Mouse (Mus musculus) large intestine, adult 2 months (tissue): ENCODE data around the gene Herc1. TPM values are rescaled to one million over a fixed set of nuclear protein-coding genes. Genes with fewer than 3 reads are reported as not detected.

Experiments used
- DNase-seq: peaks from one replicate; pipeline ENCODE4 v3.0.0-alpha.2; 2012; ENCODE audit warnings: low read depth, low spot score
- WGBS: fragments of 180-500 bp; shearing (Covaris S2); methylation state at CpG from one replicate; pipeline ENCODE4 v1.1.7; 2018; 5-methylcytosine and 5-hydroxymethylcytosine counted together
- polyA plus RNA-seq: library from polyadenylated mRNA; depleted of rRNA; stranded (reverse); fragments of >200 nt; gene quantifications from 2 replicates; pipeline ENCODE4 v1.2.3, GENCODE M21; 2012; rRNA removed

The Herc1 gene
- polyA plus RNA-seq, result 7.2 and 11.9 TPM in 2 replicates

DNA sequence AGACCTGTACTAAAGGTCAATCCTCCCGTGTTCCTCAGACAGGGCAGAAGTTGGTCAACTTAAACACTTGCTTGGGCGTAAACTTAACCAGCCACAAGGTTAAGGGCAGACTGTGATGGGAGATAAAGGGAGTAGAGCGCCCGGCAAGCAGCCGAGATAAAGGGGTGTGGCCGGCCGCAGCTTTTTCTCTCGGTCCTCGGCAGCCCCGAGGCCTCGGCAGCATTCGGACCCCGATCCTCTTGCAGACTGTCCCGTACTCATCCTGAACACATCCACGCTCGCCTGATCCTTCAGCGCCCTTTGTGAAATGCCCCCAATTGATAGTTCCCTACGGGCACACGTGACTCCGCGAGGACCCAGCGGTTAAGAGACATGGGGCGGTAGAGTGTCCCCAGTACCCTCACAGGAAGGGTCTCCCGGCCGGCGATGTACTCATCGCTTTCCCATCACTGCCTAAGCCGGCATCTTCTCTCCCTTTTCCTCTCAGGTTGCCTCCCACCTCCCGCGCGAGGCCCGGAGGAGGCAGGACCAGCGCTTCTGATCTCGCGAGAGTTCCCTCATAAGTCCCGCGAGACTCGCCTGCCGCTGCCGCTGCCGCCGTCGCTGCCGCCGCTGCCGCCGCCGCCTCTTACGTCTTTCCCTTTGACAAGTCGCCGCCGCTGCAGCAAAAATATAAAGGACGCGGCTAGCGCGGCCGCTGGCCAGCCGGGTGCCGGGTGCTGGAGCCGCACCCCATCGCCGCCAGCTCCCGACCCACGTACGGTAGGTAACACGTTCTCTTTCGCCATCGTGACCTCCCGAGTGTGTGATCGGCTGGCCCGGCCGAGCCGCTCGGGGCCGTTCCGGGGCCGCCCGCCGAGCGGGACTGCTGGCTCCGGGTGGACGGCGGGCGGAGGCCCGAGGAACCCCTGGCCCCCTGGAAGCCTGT, at the start of gene Herc1:
TSS of gene Herc1 (plus strand) at position 591 of the 928 bp plus-strand sequence.
- WGBS, result under 1% methylated on average over 85 of the region's 85 CpGs
- peak; percentile 73 for DNase-seq

DNA sequence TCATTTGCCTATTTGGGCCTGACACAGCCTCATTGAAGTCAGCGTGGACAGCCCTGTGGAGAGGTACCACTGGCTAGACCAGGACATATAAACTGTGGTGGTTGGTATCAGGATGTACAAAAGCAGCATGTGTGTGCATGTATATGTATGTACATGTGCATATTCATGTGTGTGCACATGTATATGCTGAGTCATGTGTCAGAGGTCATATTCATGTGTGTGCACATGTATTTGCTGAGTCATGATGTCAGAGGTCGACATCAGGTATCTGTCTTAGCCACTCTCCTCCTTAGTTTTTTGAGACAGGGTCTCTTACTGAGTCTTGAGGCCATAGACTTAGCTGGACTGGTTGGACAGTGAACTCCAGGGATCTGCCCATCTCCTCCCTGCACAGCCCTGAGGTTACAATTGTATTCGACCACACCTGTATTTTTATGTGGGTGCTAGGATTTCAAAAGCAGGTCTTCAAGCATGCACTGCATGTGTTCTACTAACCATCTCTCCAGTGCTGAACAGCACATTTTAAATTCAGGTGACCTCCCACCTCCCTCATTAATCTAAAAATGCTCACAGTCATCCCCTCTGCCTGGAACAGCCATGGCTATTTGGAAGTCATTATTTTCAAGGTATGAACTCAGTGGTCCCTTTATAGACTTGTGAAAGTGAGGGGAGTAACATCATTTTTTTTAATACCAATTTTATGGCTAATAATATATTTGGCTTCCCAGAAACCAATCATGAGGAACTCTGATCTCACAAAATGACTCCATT, 45.7 kb upstream of the Herc1 start:
- WGBS, result 66% methylated on average over 3 of the region's 3 CpGs
- no peak for DNase-seq

DNA sequence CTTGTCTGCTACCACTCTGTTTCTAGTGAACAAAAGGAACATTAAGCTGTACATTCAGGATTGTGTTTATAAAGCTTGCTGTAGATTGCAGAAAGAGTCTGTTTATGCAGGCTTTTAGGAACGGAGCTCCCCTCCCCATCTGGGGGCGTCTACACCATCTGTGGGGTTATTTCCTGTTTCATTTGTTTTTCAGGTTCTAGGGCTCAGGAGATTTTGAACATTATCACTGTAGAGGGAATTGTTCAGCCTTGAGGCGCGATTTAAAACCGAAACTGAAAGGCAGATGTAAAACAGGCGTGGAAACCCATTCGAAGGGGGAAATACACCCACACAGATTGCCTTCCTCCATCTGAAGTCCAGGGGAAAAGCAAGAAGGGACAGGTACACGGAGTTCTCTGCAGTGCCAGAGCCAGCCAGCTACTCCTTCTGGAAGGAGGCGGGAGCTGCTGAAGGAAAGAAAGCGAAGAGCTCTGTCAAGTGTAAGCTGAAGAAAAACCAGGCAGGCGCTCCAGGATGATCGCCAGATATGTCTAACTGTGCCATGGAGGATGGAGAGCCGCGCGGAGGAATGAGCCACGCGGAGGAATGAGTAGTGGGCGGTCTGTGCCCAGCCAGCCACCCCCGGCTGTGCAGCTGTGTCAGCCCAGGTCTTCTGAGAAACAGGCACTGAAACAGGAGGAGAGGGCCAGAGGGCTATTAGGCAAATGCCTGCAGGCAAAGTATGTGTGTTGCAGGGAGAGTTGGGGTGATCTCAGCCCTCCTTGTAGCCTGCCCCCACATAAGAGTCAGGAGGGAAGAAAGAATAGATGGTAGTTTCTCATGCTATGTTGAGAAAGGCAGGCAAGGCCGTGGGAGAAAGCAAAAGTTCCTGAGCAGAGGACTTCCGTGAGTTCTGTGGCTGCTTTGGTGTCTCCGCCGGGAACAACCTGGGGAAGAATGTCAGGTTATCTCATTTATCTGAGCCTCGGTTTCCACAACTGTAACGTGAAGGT, 44.8 kb upstream of the Herc1 start:
- DNase-seq, result no peak
- 35% methylated on average over 25 of the region's 25 CpGs for WGBS

DNA sequence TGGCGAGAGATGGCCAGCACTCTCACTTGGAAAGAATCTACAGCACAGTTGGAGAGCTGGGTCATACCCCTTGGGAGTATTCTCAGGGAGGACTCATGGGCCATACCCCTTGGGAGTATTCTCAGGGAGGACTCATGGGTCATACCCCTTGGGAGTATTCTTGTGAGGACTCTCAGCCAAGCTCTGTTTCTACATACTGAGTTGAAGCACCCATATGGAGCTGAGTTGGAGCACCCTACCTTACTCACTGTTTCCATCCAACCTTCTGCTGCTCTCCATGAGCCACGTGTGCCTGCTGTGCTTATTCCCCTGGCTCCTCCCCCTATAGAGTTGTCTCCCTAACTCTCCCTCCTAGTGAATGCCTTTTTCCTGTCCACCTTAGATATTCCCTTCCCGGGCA, 43.8 kb upstream of the Herc1 start:
- DNase-seq, result no peak
- 83% methylated on average over 3 of the region's 3 CpGs for WGBS

DNA sequence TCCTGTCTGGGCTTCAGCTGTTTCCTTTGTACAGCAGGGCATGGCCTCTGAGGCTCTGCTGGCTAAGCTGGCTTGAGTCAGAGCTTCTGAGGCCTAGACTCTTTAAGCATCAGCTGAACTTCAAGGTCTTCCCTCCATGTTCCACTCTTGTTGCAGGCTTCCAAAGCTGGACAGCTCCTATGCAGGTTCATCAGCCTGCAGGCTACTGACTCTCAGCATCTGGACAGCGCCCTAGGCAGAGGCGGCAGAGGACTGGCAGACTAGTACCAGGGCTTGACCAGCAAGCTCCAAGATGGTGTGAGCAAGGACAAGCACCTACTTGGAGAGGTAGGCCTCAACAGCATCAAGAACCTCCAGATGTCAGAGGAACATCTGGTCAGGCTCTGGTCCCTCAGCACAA, 42.9 kb upstream of the Herc1 start:
- no peak for DNase-seq
- 20% methylated on average over 2 of the region's 2 CpGs for WGBS

DNA sequence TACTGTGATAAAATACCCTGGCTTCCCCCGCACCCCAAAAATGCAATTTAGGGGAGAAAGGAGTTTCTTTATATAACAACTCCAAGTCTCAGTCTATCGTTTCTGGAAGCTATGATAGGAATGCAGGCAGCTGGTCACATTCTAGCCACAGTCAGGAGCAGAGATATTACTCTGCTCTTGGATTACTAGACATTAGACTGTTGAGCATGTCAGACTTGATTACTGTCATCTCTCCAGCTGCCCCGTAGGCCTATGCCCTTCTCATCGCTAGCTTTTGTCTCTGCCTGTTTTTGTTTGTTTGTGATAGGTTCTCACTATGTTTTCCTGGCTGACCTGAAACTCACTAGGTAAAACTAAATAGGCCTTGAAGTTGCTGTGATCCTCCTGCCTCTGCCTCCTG, 41.5 kb upstream of the Herc1 start:
- WGBS, result 78% methylated on average over 4 of the region's 4 CpGs
- DNase-seq, result no peak

DNA sequence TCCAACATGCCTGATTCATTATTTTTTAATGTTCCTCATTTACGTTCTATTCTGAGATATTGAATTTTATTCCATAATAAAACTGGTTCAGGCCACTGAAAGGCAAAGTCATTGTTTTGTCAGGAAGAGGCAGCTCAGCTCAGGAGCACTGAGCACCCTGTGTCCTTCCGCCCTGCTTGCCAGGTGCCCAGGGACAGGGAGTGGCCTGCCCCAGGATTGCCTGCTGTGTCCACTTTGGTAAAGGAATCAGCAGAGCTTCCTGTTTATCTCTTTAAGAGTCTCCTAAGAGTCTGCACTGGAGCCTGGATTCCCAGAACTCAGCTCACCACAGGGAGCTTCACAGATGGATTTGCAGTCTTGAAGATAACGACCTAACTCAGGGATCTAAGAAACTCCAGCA, 38.8 kb upstream of the Herc1 start:
- 23% methylated on average over 3 of the region's 3 CpGs for WGBS
- DNase-seq, result no peak

DNA sequence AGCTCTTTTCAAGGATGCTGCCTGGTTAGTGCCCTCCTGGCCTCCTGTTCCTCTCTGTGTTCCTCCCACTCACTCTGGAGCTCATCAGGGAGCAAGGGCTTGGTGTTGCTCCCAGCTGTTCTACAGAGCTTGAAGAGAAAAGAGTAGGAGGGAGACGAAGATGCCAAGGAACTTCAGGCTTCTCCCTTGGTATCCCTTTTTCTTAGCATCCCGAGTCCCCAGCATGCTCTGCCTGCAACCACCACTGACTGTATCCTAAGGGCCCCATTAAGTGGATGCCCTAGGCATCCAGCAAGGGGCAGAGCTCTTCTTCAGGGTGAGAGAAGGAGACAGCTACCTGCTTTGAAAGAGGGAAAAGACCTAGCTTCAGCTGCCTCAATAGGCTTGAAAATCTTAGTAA, 33.6 kb upstream of the Herc1 start:
- 79% methylated on average over 2 of the region's 2 CpGs for WGBS

DNA sequence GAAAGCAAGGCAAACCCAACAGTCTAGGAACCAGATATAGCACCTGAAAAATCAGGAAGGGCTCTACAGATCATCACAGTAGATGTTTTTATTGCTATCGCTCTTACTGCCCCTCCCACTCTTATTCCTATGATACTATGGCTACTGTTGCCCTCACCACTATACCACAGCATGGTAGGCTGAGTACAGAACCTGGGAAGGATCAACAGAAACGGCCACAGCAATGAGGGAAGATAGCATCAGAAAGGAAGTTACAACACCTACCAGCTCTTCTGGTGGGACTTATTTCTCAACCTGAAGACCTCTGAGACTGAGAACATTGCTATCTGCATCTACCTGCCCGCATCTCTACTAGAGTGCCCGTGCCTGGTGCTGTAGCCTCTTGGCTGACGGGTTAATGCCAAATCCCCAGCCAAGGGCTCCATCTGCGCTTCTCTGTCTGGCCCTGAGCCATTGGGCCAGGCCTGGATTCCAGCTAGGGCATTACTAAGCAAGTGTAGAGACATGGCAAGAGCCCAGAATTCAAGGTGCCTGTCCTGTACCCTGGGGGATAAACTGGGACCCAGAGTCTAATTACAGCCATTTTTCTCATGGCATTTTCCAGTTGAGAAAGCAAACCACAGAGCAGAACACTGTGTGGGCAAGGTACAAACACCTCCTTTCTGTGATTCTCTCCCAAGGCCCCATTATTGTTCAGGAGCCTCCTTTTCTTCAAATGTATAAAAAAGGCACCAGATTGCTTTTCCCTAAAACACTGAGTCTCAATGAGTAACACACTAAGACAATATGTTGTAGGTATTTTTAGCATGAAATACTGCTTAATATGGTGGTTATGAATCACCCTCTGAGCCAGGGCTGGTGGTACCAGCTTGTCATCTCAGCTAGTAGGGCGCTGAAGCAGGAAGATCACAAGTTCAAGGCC, 28.0 kb upstream of the Herc1 start:
- 82% methylated on average over 7 of the region's 7 CpGs for WGBS
- DNase-seq, result no peak

More for the DNA sequence above, 33.6 kb upstream of the Herc1 start:
- no peak for DNase-seq

DNA sequence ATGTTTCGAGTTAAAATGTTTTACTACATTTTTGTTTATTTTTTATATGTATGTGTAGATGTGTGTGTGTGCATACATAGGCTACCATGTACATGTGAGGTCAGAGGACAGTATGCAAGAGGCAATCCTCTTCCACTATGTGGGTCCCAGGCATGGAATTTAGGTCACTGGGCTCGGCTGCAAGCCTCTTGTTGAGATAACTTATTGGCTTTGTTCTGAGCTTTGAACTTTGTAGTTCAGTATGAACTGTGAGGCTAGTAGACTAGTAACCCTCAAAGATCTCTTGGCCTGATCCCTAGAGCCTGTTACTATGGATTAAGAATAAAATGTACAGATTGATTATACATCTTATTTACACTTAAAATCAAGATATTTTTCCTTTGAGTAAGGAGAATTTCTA, 23.4 kb upstream of the Herc1 start:
- 57% methylated on average over 2 of the region's 2 CpGs for WGBS
- DNase-seq, result no peak

DNA sequence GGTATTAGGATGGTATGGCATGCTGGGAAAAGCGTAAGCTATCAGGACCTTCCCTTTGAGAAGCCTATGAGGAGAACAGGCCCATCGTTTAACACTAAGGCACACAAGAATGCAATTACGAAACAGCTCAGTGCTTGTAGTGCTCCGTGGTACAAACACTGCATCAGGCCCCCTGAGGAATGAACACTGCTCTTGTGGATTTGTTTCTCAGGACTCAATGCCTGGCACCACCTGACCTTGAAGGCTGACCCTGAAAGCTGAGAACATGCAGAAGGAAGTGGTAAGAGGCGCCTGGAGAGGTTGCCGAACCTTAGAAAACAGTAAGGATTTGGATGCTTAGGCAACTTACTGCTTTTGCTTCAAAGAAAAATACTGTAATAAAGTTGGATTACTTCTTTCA, 20.8 kb upstream of the Herc1 start:
- no peak for DNase-seq
- WGBS, result 65% methylated on average over 6 of the region's 6 CpGs

DNA sequence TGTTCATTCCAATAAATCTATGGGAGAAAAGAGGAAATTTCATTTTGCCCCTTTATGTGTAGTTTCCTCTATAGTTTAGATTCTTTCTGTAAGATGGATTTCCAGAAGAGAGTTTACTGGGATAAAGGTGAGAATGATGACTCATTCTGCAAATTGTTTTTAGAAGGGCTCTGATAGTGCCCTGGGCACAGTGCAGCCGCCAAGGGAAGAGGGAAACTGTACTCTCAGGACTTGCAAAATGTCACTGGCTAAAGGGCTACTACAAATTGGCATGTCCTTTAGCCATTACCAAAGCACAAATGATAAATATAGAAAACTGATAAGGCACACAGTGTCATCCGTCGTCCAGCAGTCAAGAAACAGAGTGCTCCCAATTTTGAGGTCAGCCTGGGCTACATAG, 19.8 kb upstream of the Herc1 start:
- DNase-seq, result no peak
- 61% methylated on average over 3 of the region's 3 CpGs for WGBS

DNA sequence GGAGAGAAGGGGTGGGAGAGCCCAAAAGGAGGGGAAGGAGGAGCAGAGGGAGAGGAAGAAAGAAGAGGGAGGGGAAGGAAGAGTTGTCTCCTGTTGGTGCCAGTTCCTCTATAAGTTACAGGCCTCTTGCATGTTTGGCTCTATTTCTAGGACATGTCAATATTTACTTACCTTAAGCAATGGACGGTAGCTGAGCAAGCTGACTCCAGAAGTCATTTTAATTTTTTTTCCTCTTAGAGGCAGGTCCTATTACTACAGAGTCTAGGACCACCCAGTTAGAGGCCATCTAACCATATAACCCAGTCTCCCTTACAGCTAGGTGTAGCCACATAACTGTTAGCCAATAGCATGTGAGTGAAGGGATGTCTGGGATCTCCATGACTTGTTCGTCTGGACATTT, 18.7 kb upstream of the Herc1 start:
- 56% methylated on average over 2 of the region's 2 CpGs for WGBS
- DNase-seq, result no peak

DNA sequence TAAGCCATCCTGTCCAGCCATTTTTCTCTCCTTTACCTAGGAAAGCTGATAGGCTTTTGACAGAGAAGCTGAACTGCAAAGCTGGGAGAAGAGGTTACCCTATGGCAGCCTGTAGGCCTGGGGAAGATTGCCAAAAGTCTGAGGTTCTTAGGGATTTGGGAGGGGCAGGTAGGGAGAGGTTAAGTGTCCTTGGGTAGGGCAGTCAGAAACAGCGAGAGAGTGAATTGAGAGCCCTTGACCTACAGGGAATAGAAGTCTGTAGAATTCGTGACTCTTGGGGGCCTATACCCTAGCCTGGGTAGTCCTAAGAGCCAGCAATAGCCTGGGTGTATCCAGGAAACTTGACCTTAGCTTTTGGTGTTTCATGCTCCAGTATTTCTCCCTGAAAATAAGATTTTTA, 17.9 kb upstream of the Herc1 start:
- 35% methylated on average over 2 of the region's 2 CpGs for WGBS
- no peak for DNase-seq

DNA sequence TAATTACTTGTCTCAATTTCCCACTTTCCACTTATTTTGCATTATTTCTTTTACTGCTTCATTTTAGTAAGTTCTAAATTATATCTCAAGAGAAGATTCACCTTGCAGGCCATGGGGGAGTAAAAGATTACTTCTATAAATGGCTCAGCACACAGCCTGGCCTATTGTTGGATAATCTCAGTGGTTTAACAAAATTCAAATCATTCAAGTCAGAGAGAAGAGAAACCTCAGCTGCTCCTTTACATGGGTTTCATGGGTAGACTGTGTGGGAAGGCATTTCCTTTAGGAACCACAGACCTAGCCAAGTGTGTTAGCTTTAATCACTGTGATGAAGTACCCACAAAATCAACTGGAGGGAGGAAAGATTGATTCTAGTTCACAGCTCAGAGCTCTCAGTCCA, 13.0 kb upstream of the Herc1 start:
- DNase-seq, result no peak

DNA sequence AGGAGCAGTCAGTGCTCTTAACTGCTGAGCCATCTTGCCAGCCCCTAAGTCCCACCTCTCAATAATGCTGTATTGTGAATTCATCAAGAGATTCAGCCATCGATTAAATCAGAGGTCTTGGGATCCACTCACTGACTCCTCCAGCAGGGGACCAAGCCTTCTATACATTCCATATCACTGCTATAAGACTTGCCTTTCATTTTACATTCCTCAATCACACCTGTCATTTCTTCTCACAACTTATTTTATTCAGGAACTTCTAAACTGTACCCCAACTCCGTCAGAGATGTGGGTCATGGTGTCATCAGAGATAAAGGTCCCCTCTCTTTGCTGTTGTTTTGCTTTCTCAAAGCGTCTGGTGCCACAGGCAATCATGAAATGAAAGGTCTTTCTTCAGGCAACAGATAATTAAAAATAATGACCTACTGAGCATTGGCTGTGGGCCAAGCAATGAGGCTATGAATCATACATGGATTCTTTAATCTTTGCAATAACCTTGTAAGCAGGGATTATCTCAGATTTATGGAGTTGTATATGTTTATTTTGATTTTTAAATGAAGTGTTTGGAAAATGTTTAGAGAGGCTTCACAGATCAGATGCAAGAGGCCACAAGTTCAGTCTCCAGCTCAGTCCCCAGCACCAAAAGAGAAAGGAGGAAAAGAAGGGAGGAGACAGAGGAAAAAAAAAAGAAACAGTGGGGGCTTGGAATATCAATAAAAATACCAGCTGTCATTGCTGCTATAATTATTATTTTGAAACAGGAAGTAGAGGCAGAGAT, 12.1 kb upstream of the Herc1 start:
- DNase-seq, result no peak
- WGBS, result 43% methylated on average over 3 of the region's 3 CpGs

DNA sequence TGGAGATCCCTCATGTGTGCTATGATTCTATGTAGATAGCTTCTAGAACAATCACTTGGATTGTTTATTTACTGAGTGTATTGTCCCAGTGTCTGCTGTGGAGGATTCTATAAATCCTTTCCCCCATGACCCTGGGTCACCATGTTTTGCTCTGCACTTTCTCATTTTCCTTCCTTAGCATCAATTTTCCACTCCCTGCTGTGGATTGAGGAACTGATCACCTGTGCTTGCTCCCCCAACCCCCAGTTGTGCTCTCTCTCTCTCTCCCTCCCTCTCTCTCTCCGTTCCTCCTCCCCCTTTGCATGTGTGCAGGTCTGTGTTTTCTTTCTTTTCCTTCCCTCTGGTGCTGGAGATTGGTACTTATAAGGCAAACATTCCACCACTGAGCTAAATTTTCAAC, 10.5 kb upstream of the Herc1 start:
- DNase-seq, result no peak
- 72% methylated on average over 1 of the region's 1 CpGs for WGBS
